Comparison of ENCODE assay signal across 10 mouse cellular contexts in the genomic region with DNA sequence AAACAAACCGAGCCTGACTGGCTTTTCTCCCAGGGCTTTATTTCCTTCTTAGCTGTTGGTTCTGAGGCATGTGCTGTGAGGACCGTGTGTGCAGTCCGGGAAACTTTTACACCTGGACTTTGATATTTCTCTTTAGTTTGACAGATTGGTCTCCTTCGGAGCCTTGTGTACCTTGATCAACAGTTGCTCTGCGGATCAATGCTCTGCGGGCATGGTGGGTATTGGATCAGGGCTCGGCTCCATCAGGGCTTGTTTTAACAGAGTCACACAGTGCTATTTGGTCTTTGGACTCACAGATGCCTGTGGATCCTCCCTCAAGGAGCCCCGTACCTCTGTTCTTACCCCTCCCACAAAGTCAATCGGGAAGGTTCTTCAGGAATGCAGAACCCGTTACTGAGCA. TPM values are rescaled to one million over a fixed set of nuclear protein-coding genes. Genes with fewer than 3 reads are reported as not detected.
DNase-seq lines count a peak whose midpoint lies in the region; ATAC-seq lines count a peak whose summit lies in the region.
"Had no signal": no experiment of that assay in that cellular context is flagged by ENCODE, and none has a peak within 500 bp of the region (broad histone marks: within the 10 kb centered on the region; RNA-seq: fewer than 3 reads in every experiment).

No protein-coding gene starts in this region.

- ATAC-seq in heart, embryonic 12.5 days (ENCODE audit: insufficient number of reproducible peaks, low FRiP score) = no peak
- ATAC-seq in forebrain, embryonic 11.5 days (replicated peaks; ENCODE audit: low FRiP score) = no peak
- ATAC-seq in kidney, embryonic 14.5 days (ENCODE audit: low FRiP score, low TSS enrichment) = peak; percentile 50; the same call in 1 of the 2 replicates
- ATAC-seq in midbrain, embryonic 15.5 days (replicated peaks) = peak; percentile 6; the same call in 1 of the 2 replicates

- no peak for DNase-seq in heart, adult 18-20 months
- peak; percentile 44 for DNase-seq in forebrain, embryonic 11.5 days (ENCODE audit: low spot score)
- DNase-seq in gastrocnemius, postnatal 36 days = no peak
- no peak for DNase-seq in frontal cortex, postnatal 36 days (ENCODE audit: low spot score in 2 of 2)
- no peak for DNase-seq in spleen, postnatal 14 days (ENCODE audit: low spot score in 2 of 2)

- no peaks in the 10 kb centered on the region for H3K9me3 ChIP-seq in heart, embryonic 12.5 days (replicated peaks)
- no peaks in the 10 kb centered on the region for H3K9me3 ChIP-seq in forebrain, embryonic 11.5 days (ENCODE audit: control insufficient read depth, low read length)
- H3K9me3 ChIP-seq in kidney, embryonic 14.5 days (ENCODE audit: control insufficient read depth, low read length) = no peaks in the 10 kb centered on the region
- H3K9me3 ChIP-seq in midbrain, embryonic 15.5 days = no peaks in the 10 kb centered on the region

- 58% methylated on average over 10 of the region's 10 CpGs for WGBS in heart, embryonic 12.5 days
- WGBS in forebrain, embryonic 11.5 days = 61% methylated on average over 10 of the region's 10 CpGs
- WGBS in kidney, embryonic 14.5 days = 63% methylated on average over 10 of the region's 10 CpGs
- 48% methylated on average over 10 of the region's 10 CpGs for WGBS in midbrain, embryonic 15.5 days

- H3K4me1 ChIP-seq in heart, embryonic 12.5 days (replicated peaks) = peaks cover 3% of the 10 kb centered on the region
- H3K4me1 ChIP-seq in forebrain, embryonic 11.5 days (replicated peaks; ENCODE audit: control insufficient read depth, insufficient read depth, low read length) = 0 out of 2 replicates have a peak, but pooled peaks cover 4% of the 10 kb centered on the region
- H3K4me1 ChIP-seq in kidney, embryonic 14.5 days (ENCODE audit: control insufficient read depth, insufficient read depth, low read length) = no peaks in the 10 kb centered on the region
- H3K4me1 ChIP-seq in midbrain, embryonic 15.5 days = peaks cover 11% of the 10 kb centered on the region

- intact Hi-C loops in gastrocnemius, postnatal 36 days (cut with DNase I) = loop anchor here (2.0 kb wide), 1 partner anchor 35 kb away; no protein-coding TSS in a partner anchor

- peak overlapping the region; percentile 76; the same call in 1 of the 2 replicates for H3K4me2 ChIP-seq in heart, embryonic 12.5 days
- peak overlapping the region; percentile 68; the same call in 1 of the 2 replicates for H3K4me2 ChIP-seq in forebrain, embryonic 11.5 days (ENCODE audit: low read depth, low read length, severe bottlenecking)
- peak overlapping the region; percentile 40 for H3K4me2 ChIP-seq in kidney, embryonic 14.5 days (replicated peaks; ENCODE audit: low read depth, low read length)
- H3K4me2 ChIP-seq in midbrain, embryonic 15.5 days = peak overlapping the region; percentile 41

- H3K27ac ChIP-seq in heart, embryonic 12.5 days (ENCODE audit: poor library complexity, severe bottlenecking) = no peak overlapping the region
- H3K27ac ChIP-seq in forebrain, embryonic 11.5 days (ENCODE audit: low read depth, low read length) = no peak overlapping the region
- H3K27ac ChIP-seq in kidney, embryonic 14.5 days (ENCODE audit: low read depth, low read length) = no peak overlapping the region
- no peak overlapping the region for H3K27ac ChIP-seq in midbrain, embryonic 15.5 days

- no peak overlapping the region for H3K9ac ChIP-seq in heart, embryonic 12.5 days
- H3K9ac ChIP-seq in forebrain, embryonic 11.5 days (ENCODE audit: low read length) = no peak overlapping the region; the same call in 1 of the 2 replicates
- no peak overlapping the region for H3K9ac ChIP-seq in kidney, embryonic 14.5 days (ENCODE audit: low read depth, low read length)
- H3K9ac ChIP-seq in midbrain, embryonic 15.5 days = no peak overlapping the region

- no peaks in the 10 kb centered on the region for H3K36me3 ChIP-seq in heart, embryonic 12.5 days
- H3K36me3 ChIP-seq in forebrain, embryonic 11.5 days (ENCODE audit: control insufficient read depth, insufficient read depth, low read length) = no peaks in the 10 kb centered on the region
- H3K36me3 ChIP-seq in kidney, embryonic 14.5 days (ENCODE audit: control insufficient read depth, insufficient read depth, low read length) = no peaks in the 10 kb centered on the region
- no peaks in the 10 kb centered on the region for H3K36me3 ChIP-seq in midbrain, embryonic 15.5 days (replicated peaks)

- H3K4me3 ChIP-seq in heart, embryonic 12.5 days = no peak overlapping the region; the same call in 1 of the 2 replicates
- H3K4me3 ChIP-seq in forebrain, embryonic 11.5 days (ENCODE audit: low read depth, low read length) = no peak overlapping the region
- peak overlapping the region; percentile 21; the same call in 1 of the 2 replicates for H3K4me3 ChIP-seq in kidney, embryonic 14.5 days (ENCODE audit: low read length)
- no peak overlapping the region for H3K4me3 ChIP-seq in midbrain, embryonic 15.5 days

- no peaks in the 10 kb centered on the region for H3K27me3 ChIP-seq in heart, embryonic 12.5 days (replicated peaks)
- H3K27me3 ChIP-seq in forebrain, embryonic 11.5 days (ENCODE audit: control insufficient read depth, insufficient read depth, low read length) = no peaks in the 10 kb centered on the region
- H3K27me3 ChIP-seq in kidney, embryonic 14.5 days (ENCODE audit: control insufficient read depth, insufficient read depth, low read length) = no peaks in the 10 kb centered on the region
- no peaks in the 10 kb centered on the region for H3K27me3 ChIP-seq in midbrain, embryonic 15.5 days (replicated peaks)

RNA-seq across cellular contexts. Expression of a gene that starts 9.7 kb away (rescaled TPM):
- 0.08 and 0.21 TPM in 2 replicates for polyA plus RNA-seq in heart, embryonic 12.5 days (2016; fragmentation: Nextera tagmentation; extraction: Ambion mirVana)
- not detected for total RNA-seq in heart, adult 18-20 months (2021)
- 0.29 TPM in 1 of 2 replicates, not detected in the other for polyA plus RNA-seq in forebrain, embryonic 11.5 days (2014; fragmentation: Nextera tagmentation; extraction: Ambion mirVana)
- 0.16 TPM in 1 of 2 replicates, not detected in the other for polyA plus RNA-seq in kidney, embryonic 14.5 days (2014; fragmentation: Nextera tagmentation; extraction: Ambion mirVana)
- polyA plus RNA-seq in midbrain, embryonic 15.5 days (2015; fragmentation: Nextera tagmentation; extraction: Ambion mirVana) = 0.17 and 0.38 TPM in 2 replicates
- total RNA-seq in gastrocnemius, postnatal 36 days (2021) = not detected
- total RNA-seq: gastrocnemius, postnatal 4 days; neutrophil, adult 5-6 weeks had no signal

RNA-seq across cellular contexts. Expression of a gene that starts 57.5 kb away (rescaled TPM):
- polyA plus RNA-seq in heart, embryonic 12.5 days (2016; fragmentation: Nextera tagmentation; extraction: Ambion mirVana) = 126 and 127 TPM in 2 replicates
- total RNA-seq in heart, adult 18-20 months (2021) = 10 to 100 TPM; 30.6 to 35.1 TPM
- polyA plus RNA-seq in forebrain, embryonic 11.5 days (2014; fragmentation: Nextera tagmentation; extraction: Ambion mirVana) = 103 and 109 TPM in 2 replicates
- polyA plus RNA-seq in kidney, embryonic 14.5 days (2014; fragmentation: Nextera tagmentation; extraction: Ambion mirVana) = 81.1 and 85.6 TPM in 2 replicates
- 213 and 222 TPM in 2 replicates for polyA plus RNA-seq in midbrain, embryonic 15.5 days (2015; fragmentation: Nextera tagmentation; extraction: Ambion mirVana)
- total RNA-seq in gastrocnemius, postnatal 36 days (2021) = 10 to 100 TPM; 26.9 to 27.2 TPM

Comparison
In these comparisons a context has a peak if more than half of its experiments do, and no peak if none do; other contexts are left out.
1. ATAC-seq: peak in kidney, embryonic 14.5 days (single experiment) and midbrain, embryonic 15.5 days (single experiment); none in heart, embryonic 12.5 days (single experiment) and forebrain, embryonic 11.5 days (single experiment).
2. Peak in every context shown above with its lines, with median percentiles within 50 percentile points of each other: H3K4me2 ChIP-seq.